Mouse (Mus musculus) cerebellum, adult 18-20 months (tissue): Measurements from ENCODE around the gene Prelid3b.

Experiments
- DNase-seq, 2 experiments: peaks; one replicate each; pipeline ENCODE4 v3.0.0; 2021

The Prelid3b gene

DNA sequence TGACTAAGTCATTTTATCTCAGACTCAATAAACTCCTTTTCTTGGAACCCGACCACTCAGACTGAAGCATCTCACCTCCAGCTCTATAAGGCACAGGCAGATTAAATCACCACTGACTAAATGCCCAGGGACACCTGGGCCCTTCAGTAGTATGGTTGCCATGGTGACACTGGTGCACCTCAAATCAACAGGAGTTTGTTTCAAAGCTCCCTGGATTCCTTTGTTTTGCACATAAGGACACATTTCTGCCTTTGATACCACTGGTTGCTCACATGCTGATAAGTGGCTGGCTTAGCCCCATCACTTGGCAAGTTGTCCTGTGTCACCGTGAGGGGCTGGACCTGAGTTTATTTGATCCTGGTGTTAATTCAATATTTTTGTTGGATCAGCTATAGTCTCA lies 13.5 kb downstream of the Prelid3b start:
- DNase-seq: no peak

DNA sequence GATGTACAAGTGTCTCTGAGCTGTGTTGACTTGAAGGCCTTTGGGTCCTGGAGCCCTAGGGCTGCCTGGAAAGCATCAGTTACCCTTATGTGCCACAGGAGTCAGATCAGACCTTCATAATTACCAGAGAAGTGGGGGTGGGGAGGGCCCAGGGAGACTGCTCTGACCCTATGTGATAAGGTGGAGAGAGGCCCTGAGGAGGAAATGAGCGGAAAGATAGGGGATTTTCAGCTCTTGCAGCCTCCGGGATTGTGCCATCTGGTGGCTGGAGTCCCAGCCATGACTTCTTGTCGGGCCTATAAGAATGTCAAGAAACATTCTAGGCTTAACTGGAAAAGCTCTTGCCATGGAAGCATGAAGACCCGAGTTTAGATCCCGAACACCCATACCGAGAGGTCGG lies 19.2 kb downstream of the Prelid3b start:
- DNase-seq: no peak

DNA sequence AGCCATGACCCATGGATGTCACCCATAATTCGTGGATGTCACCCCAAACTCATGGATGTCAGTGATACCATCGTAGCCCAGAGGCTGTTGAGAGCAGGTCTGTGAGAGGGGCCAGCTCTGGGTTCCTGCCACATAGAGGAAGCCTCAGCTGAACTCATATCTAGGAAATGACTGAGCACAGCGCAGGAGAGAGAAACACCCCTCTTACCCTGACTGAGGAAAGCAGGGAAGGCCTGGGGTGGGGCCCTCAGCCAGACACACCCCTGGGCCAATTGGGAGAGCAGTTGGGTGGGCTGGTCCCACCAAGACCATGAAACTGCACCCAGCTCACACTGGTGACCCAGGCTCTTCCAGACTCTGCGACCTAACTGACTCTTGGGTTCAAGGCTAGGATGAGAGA lies 22.5 kb downstream of the Prelid3b start, which contains the start of gene Tubb1:
Gene Tubb1 (plus strand): TSS at position 343 of the 400 bp plus-strand sequence.
- DNase-seq: no peak

DNA sequence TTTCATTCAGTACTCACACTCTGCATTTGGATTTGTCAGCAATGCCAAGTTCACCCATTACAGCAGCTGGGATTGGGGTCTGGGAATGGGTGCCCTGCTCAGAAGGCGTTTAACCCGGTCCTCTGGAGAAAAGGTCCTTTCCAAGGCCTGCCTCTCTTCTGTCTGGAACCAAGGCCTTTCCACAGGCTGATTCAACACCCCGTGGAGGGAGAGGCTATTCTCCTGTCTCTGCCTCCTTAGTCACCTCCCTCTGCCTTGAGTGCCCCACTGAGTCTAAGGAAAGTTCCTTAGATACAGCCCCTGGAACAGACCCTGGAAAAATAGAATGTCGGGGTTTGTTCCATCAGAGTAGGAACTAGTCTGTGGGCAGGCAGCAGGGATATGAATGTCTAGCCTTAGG lies 24.5 kb downstream of the Prelid3b start:
- DNase-seq: no peak

DNA sequence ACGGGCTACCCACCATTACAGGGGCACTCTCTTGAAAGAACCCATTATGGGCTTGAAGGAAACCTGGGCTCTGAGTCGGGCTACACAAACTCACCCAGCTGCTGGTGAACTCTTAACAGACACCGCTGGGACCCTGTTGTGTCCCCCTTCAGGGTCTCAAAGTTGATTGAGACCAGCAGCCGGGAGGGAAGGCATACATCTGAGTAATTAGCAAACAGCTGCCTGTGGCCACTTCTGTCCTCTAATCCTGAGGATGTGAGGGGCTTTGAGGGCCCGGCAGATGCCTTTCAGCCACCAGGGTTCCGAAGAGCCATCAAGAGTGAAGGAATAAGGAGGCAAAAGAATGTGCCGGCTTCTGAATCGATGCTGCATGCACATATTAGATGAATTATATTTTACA lies 26.0 kb downstream of the Prelid3b start:
- no peak for DNase-seq

DNA sequence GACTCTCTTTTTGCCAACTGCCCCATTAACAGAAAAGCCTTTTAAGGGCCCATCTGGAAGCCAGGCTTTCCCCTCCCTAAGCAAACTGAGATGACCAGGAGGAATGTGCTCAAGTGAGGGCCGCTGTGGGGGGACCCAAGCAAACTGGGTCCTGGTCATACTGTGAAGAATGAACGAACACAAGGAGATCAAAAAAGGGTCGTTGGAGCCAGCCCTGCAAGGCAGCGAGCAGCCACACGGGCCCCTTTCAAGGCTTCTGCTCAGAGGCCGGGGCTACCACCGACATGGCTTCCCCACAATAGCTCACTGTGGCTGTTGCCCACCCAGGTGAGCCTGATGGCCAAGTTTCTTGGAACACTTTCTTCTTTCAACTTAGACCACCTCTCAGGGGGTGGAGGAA lies 26.4 kb downstream of the Prelid3b start:
- DNase-seq: no peak

DNA sequence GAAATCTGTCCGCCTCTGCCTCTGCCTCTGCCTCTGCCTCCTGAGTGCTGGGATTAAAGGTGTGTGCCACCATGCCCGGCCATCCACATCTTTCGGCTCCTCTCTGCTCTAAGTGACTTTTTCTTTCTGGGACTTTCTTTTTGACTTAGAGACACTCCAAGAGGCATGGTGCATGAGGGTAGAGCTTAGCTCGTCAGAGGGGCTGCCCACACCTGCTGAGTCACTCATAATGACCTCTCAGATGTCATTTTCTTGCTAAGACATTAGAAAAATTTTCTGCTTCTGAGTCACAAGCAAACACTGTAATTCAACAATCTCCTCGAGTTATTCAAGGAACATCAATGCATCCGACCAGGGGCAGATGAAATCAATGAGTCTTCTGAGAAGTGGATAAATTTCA lies 27.9 kb downstream of the Prelid3b start:
- DNase-seq: no peak

DNA sequence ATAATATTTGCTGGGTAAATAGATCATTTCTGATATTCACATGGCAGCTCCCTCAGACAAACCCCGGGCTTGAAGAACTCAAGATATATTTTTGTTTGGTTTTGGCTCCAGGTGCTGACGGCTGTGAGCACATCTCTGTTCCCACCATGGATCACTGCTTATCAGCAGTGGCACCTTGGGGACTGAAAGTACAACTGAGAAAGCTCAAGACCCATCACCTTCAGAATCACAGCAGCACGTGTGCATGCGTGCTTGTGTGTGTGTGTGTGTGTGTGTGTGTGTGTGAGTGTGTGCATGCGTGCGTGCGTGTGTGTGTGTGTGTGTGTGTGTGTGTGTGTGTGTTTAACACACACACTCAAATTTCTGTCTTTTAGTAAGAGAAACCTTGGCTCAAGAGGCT lies 28.5 kb downstream of the Prelid3b start:
- DNase-seq: no peak

DNA sequence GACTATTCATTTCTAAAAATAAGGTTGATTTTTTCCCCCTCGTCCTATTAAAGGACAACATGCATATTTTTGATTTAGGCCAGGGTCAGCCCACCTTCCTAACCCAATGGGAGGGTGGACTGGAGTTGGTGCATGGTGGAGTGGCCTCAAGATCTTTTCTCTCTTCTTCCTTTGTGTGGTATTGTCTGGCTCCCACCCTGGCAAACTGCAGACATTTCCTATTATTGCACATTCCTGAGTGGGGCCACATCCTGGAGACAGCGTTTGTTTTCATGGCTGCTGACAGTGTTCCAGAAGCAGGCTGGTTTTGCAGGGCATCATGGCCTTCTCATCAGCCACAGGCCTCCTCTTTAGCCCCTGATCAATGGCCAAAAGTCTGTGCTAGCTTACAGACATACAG lies 29.8 kb downstream of the Prelid3b start:
- DNase-seq: no peak

DNA sequence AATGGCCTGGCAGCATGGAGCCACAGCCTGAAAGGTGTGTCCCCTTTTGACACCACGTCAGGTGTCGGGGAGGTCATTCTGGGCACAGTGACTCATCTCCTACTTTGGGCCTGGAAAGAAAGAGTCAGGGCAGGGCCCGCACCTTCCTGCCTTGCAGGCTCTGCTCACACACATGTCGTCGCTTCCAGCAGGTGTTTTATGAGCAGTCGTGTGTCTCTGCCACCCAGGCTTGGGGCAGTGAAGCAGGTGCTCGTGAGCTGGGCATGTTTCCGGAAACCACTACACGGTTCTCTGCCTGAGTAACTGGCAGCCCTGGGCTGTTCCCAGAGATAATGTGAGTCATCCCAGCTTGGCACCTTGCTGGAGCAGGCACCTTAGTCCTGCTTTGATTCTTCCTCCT lies 30.4 kb downstream of the Prelid3b start:
- no peak for DNase-seq

DNA sequence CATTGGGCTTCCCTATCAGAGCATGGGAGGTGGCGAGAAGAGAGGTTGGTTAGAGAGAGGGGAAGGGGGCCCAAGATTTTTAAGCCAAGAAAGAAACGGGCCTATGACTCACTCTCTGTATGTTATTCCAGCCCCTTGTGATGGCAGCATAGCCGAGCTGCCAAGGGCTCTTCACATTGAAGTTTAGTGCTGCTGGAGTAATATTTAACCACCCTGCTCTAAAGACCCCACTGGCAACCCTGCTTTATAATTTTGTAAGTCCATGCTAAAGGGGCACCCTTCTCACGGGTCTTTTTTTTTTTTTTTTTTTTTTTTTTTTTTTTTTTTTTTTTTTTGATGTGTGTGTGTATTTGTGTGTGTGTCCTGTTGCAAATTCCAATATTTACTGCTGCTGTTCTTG lies 31.0 kb downstream of the Prelid3b start:
- DNase-seq: no peak

DNA sequence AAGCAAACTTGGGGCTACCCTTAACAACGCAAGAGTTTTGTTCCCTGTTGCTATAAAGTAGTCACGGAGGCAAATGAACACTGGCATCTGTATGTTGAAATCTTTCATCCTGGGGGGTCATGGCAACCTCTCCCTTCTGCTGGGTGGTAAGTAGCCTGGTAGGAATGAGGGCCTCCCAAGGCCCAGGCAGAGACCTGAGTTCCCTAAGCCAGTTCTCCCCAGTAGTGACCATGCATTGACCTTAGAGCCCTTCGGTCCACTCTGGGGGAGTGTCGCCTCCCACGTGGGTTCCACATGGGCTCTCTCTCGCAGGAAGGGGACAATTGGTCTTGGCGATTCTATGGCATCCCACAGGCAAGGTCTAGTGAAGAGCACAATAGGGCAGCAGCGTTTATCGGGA lies 32.9 kb downstream of the Prelid3b start:
- no peak for DNase-seq

DNA sequence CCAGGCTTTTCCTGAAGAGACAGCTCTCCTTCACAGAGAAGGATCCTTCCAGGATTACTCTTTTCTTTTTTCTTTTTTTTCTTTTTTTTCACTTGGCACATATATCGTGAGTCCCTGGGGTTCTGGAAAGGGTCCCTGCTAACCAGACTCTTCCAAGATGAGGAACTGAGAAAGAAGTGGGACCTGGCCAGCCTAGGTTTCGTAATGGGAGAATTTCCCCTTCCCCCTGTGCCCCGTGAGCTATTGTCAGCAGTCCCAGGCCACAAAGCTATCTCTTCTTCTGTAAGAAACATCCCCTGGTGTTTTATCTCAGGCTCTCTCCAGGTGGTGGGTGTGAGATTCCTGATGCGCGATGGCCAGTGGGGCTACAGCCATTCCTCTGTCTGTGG lies 33.4 kb downstream of the Prelid3b start:
- DNase-seq: no peak

DNA sequence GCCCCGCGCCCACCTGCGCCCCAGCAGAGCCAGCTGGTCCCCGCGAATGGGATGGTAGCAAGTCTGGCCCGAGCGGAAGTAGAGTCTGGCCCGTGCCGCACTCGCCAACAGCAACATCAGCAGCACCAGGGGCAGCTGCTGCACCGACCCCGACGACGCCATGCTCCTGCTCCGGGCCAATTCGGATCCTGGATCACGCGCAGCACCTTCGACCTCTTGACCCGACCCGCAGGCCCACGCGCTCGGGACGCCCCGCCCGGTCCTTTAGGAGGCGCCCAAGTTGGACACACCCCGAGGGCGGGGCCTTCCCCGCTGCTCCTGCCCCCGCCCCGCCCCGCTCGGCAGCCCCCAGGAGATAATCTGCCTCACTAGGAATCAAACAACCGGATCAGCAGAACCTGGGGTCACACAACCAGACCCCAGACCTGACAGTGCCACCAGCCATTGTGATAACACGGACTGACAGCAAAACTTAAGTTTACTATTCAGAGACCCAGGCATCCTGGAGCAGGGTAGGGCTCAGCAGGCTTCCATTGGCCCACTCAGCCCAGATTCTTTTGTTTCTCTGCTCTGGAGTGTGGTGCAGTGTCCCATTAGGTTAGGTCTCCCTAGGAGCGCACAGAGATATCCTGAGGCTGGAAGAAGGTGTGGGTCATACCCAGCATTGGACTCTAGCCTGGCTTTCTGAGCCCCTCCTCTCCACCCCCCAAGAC lies 34.0 kb downstream of the Prelid3b start, which contains the start of gene Ctsz:
Gene Ctsz (minus strand): TSS at position 303 of the 713 bp plus-strand sequence.
- peak; percentile 62 to 67 for DNase-seq

DNA sequence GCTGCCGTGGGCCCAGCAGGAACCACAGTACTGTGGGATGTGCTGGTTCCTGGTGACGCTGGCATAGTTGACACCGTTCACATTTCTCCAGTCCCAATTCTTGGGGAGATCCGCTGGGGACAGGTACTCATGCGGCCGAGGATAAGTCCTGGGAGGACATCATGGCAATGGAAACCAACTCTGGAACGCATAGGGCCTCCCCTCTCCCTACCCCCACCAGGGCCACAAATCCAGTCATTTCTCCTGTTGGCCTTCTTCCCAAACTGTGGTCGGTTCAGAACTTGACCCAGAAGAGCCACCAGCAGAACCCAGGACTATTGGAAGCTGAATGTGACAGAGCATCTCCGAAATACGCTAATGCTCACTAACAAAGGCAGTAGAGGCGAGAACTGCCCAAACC lies 34.7 kb downstream of the Prelid3b start:
- DNase-seq: no peak

DNA sequence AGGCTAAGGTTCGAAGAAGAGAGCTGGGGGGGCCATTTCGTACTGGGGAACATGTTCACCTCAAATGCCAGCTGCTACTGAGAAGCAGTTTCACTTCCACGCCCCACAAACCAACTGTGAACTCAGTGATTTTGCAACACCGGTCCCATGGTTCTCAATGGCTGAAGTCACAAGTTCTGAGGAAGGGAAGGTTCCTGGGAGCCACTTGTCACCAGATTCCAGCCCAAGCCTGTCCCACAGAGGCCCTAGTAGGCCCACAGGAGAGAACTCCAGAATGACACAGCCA lies 35.2 kb downstream of the Prelid3b start:
- no peak for DNase-seq

DNA sequence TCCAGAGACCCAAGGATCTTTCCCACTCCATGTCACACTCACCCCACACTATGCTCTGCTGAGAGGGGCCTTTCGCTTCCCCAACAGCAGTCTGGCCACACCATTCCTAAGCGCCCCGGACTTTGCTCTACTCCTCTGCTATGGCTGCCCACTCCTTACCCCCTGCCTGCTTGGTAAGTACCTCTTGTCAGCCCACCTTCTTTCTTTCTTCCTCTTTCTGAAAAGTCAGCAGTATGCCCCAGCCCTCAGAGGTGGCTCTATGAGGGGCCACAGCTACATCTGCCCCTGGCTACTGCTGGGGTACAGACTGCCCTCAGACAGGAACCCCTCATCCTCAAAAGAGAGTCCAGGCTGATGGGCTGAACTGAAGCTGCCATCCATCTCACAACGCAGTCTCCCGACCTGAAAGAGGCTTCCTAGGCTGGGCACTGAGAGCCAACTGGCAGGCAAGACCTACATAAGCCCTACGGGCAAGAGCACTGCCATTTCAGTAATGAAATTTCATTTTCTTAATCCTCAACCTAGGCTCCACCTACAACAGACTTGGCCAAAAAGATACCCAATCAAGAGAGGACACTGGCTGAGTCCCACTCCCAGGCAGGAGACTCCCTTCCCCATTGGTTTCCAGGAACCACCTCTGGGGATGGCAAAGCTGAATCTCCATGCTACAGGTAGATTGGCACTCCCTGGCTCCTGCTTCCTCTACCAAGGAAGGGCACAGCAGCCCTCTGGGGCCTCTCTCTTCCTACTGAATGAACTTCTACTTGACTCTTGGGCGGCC lies 35.8 kb downstream of the Prelid3b start:
- no peak for DNase-seq

DNA sequence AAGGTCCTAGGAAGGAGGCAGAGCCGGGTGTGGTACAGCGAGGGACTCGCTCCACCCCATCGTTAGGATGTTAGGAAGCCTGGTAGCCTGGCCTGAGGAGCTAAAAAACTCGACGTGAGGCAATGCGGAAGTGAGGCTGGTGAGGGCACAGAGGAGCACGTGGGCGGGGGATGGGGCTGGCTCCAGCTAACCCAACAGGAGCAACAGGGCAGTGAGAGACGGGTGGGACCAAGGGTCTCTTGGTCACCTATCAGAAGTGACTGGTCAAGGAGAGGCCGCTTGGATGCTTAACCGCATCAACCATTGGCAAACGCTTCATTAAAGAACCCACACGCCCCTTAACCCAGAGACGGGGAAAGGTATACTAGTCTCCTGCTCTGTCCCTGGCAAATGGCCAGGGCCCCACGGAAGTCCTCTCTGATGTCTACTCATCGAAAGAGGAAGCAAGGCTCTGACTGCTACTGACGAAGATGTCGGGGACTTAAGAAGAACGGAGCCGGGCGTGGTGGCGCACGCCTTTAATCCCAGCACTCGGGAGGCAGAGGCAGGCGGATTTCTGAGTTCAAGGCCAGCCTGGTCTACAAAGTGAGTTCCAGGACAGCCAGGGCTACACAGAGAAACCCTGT lies 36.7 kb downstream of the Prelid3b start:
- DNase-seq: no peak

DNA sequence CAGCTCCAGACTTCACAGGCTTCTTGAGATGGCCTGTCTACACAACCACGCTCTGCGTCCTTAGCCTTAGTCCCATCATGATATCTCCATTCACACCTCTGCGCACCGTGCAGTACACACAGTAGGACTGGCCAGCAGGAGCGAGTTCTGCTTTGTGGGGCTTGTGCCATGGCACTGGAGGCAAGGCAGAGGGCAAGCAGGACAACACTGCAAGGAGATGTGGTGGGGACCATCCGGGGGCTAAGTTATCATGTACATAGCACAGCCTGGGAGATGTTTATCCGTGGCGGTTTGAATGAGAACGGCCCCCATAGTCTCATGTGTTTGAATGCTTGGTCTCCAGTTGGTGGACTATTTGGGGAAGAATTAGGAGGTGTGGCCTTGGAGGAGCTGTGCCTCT lies 37.9 kb downstream of the Prelid3b start:
- DNase-seq: no peak

DNA sequence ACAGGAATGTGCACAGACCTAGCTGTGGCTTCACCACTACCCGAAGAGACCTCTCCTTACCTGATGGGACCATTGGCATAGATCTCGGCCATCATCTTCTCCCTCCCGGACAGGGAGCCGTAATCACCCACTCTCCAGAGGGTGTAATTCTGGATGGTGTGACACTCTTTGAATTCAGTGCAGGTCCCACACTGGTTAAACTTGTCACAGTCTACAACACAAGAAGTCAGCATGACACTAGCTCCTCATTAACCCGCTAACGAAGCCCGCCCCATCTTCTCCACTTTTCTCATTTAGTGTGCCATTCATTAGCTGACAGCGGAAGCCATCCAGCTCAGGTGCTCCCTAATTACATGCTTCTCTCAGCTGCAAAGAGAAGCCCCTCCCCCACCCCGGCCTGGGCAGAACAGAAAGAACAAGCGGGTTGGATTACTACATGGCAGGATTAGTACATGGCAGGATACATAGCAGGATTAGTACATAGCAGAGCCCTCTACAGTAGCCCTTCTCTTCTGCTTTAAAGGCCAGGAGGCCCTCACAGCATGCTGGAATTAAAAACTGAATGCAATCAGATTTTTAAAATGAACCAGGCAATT lies 43.8 kb downstream of the Prelid3b start:
- DNase-seq: no peak

DNA sequence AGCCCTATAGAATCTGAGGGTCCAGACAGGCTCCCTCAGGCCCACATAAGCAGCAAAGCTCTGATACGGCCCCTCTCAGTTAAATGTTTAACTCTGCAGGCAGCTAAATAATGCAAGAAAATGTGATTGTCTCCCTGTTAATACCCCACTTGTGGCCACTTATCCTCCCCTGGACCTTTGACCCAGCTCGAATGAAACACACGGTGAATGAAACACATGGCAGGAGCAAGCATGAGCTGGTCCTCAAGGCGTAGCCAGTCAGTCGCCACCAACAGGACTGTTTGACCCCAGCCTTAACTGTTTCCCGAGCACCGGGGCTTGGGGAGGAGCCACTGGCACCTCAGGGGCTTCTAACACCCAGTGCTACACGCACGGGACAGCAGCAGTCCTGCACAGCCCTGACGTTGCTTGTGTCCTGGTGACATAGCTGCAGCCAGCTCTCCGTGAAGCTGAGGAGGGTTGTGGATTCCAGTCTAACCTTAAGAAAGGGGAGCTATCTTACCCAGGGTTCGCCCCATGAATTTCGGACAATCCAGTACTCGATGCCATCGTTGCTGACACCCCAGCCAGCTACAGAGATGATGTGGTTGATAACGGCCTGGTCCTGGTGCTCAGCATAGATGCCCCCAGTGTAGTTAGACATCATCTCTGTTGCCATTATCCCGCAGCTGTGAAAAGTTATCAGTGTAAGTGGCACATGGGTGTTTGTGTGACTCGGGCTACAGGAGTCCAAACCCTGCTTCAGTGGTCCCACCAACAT lies 44.6 kb downstream of the Prelid3b start:
- DNase-seq: no peak

DNA sequence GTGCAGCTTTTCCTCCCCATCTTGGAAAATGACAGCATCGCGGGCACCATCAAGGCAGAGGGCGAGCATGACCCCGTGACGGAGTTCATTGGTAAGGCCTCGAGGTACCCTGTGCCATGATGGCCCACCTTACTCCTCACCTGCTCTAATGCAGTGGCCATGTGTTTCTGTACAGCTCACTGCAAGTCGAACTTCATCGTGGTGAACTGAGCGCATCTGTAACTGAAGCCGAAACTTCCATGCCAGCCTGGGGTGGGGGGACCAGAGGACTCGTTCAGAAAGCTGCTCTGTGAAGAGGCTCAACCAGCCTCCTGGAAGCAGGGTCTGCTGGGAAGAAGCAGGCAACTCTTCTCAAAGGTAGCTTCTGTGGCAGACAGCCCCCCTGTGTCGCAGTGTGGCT lies 46.0 kb downstream of the Prelid3b start:
- no peak for DNase-seq
